Mouse (Mus musculus) lung, embryonic 15.5 days (tissue): ENCODE measurements around the gene Adgrg5. TPM values are rescaled to one million over a fixed set of nuclear protein-coding genes. Genes with fewer than 3 reads are reported as not detected.

Experiments
- ATAC-seq: fragments of 200-750 bp; cut with Nextera tagmentation; 2 replicates; pipeline ENCODE4 v1.8.0; 2017; ENCODE audit warnings: moderate number of reproducible peaks, borderline replicate concordance; ENCODE audit not compliant: low FRiP score, low TSS enrichment; ENCODE audit errors: extremely low read depth
- H3K27ac ChIP-seq: fragments of 300-500 bp; sonication (generic); 2 replicates; pipeline ENCODE4 v1.5.1; 2015; ENCODE audit warnings: moderate library complexity, mild to moderate bottlenecking, inconsistent platforms
- H3K27me3 ChIP-seq: fragments of 300-500 bp; sonication (generic); 2 replicates; pipeline ENCODE4 v1.6.1; 2015; ENCODE audit warnings: inconsistent platforms
- H3K36me3 ChIP-seq: fragments of 300-500 bp; sonication (generic); 2 replicates; pipeline ENCODE4 v1.6.1; 2015; ENCODE audit warnings: inconsistent platforms
- H3K4me1 ChIP-seq: fragments of 300-500 bp; sonication (generic); 2 replicates; pipeline ENCODE4 v1.6.1; 2015; ENCODE audit warnings: inconsistent platforms
- H3K4me2 ChIP-seq: fragments of 300-500 bp; sonication (generic); 2 replicates; pipeline ENCODE4 v1.6.1; 2015; ENCODE audit warnings: inconsistent platforms, mild to moderate bottlenecking, moderate library complexity
- H3K4me3 ChIP-seq: fragments of 300-500 bp; sonication (generic); 2 replicates; pipeline ENCODE4 v1.5.1; 2015; ENCODE audit warnings: mild to moderate bottlenecking, inconsistent platforms
- H3K9ac ChIP-seq: fragments of 300-500 bp; sonication (generic); 2 replicates; pipeline ENCODE4 v1.6.1; 2015; ENCODE audit warnings: inconsistent platforms
- H3K9me3 ChIP-seq: fragments of 300-500 bp; sonication (generic); 2 replicates; pipeline ENCODE4 v1.6.1; 2016; ENCODE audit warnings: inconsistent platforms
- WGBS: fragments of 180-500 bp; shearing (Covaris S2); methylation state at CpG from one replicate; pipeline ENCODE4 v1.1.7; 2015; 5-methylcytosine and 5-hydroxymethylcytosine counted together
- polyA plus RNA-seq: library from polyadenylated mRNA; unstranded; fragments of >200 nt; fragmentation: Nextera tagmentation; extraction: Ambion mirVana; gene quantifications from 2 replicates; pipeline ENCODE4 v1.2.1, GENCODE M21; 2015

Adgrg5 gene
- polyA plus RNA-seq, 1 experiment from 2014 or later: 0.36 TPM

GRCm38 (mm10) chr8:94953624-94954367 lies 30.3 kb downstream of the Adgrg5 start:
- no peak overlapping the region for H3K4me3 ChIP-seq
- H3K27me3 ChIP-seq: no peaks in the 10 kb centered on the region
- WGBS: 53% methylated on average over 7 of the region's 7 CpGs
- H3K27ac ChIP-seq: peak overlapping the region; percentile 90
- peak overlapping the region; percentile 19; the same call in 1 of the 2 replicates for H3K4me2 ChIP-seq
- H3K9ac ChIP-seq: no peak overlapping the region
- no peak for ATAC-seq
- no peaks in the 10 kb centered on the region for H3K36me3 ChIP-seq
- H3K4me1 ChIP-seq: peaks cover 21% of the 10 kb centered on the region
- no peaks in the 10 kb centered on the region for H3K9me3 ChIP-seq

GRCm38 (mm10) chr8:94954368-94954737 lies 30.9 kb downstream of the Adgrg5 start:
- ATAC-seq: peak; percentile 64

GRCm38 (mm10) chr8:94954921-94955758 lies 31.6 kb downstream of the Adgrg5 start:
- 11% methylated on average over 9 of the region's 9 CpGs for WGBS
- H3K9me3 ChIP-seq: no peaks in the 10 kb centered on the region
- no peak overlapping the region for H3K4me3 ChIP-seq
- no peaks in the 10 kb centered on the region for H3K36me3 ChIP-seq
- peaks cover 21% of the 10 kb centered on the region for H3K4me1 ChIP-seq
- H3K27me3 ChIP-seq: no peaks in the 10 kb centered on the region
- peak overlapping the region; percentile 90 for H3K27ac ChIP-seq
- H3K9ac ChIP-seq: no peak overlapping the region
- H3K4me2 ChIP-seq: peak overlapping the region; percentile 19
- ATAC-seq: peak; percentile 72

More at GRCm38 (mm10) chr8:94954368-94954737, 30.9 kb downstream of the Adgrg5 start:
- Histone ChIP-seq H3K4me1 (peaks cover 21% of the 10 kb centered on the region), H3K36me3 (no peaks in the 10 kb centered on the region), H3K4me3 (no peak overlapping the region), H3K9me3 (no peaks in the 10 kb centered on the region), H3K4me2 (peak overlapping the region; percentile 19), H3K9ac (no peak overlapping the region), H3K27me3 (no peaks in the 10 kb centered on the region), H3K27ac (peak overlapping the region; percentile 90)
- 37% methylated on average over 7 of the region's 7 CpGs for WGBS

GRCm38 (mm10) chr8:94956078-94956574 lies 32.6 kb downstream of the Adgrg5 start:
- peaks cover 21% of the 10 kb centered on the region for H3K4me1 ChIP-seq
- no peaks in the 10 kb centered on the region for H3K27me3 ChIP-seq
- WGBS: 52% methylated on average over 1 of the region's 1 CpGs
- H3K9me3 ChIP-seq: no peaks in the 10 kb centered on the region
- H3K4me3 ChIP-seq: no peak overlapping the region
- H3K9ac ChIP-seq: no peak overlapping the region
- no peak overlapping the region for H3K4me2 ChIP-seq
- peak; percentile 61; the same call in 1 of the 2 replicates for ATAC-seq
- no peaks in the 10 kb centered on the region for H3K36me3 ChIP-seq
- H3K27ac ChIP-seq: peak overlapping the region; percentile 90

GRCm38 (mm10) chr8:94962201-94962600 lies 38.7 kb downstream of the Adgrg5 start:
- Histone ChIP-seq H3K36me3 (no peaks in the 10 kb centered on the region), H3K4me2 (no peak overlapping the region), H3K9ac (no peak overlapping the region), H3K4me3 (no peak overlapping the region), H3K4me1 (peaks cover 12% of the 10 kb centered on the region), H3K9me3 (no peaks in the 10 kb centered on the region), H3K27me3 (no peaks in the 10 kb centered on the region), H3K27ac (no peak overlapping the region)
- no peak for ATAC-seq
- WGBS: 73% methylated on average over 1 of the region's 1 CpGs

GRCm38 (mm10) chr8:94964828-94965227 lies 41.3 kb downstream of the Adgrg5 start:
- Histone ChIP-seq H3K27ac (no peak overlapping the region), H3K4me2 (no peak overlapping the region), H3K9me3 (no peaks in the 10 kb centered on the region), H3K36me3 (no peaks in the 10 kb centered on the region), H3K9ac (no peak overlapping the region), H3K27me3 (no peaks in the 10 kb centered on the region), H3K4me1 (peaks cover 18% of the 10 kb centered on the region), H3K4me3 (no peak overlapping the region)
- peak; percentile 29; the same call in 1 of the 2 replicates for ATAC-seq
- WGBS: 23% methylated on average over 10 of the region's 10 CpGs

GRCm38 (mm10) chr8:94966578-94966977 lies 43.1 kb downstream of the Adgrg5 start:
- no peak overlapping the region for H3K4me2 ChIP-seq
- ATAC-seq: no peak
- peak overlapping the region; percentile 36 for H3K27ac ChIP-seq

GRCm38 (mm10) chr8:94967071-94967470 lies 43.6 kb downstream of the Adgrg5 start:
- no peaks in the 10 kb centered on the region for H3K9me3 ChIP-seq
- no peak for ATAC-seq
- no peaks in the 10 kb centered on the region for H3K27me3 ChIP-seq
- WGBS: 47% methylated on average over 4 of the region's 4 CpGs
- H3K9ac ChIP-seq: no peak overlapping the region
- H3K4me1 ChIP-seq: peaks cover 18% of the 10 kb centered on the region
- peak overlapping the region; percentile 36 for H3K27ac ChIP-seq
- no peak overlapping the region for H3K4me3 ChIP-seq
- no peaks in the 10 kb centered on the region for H3K36me3 ChIP-seq
- no peak overlapping the region; the same call in 1 of the 2 replicates for H3K4me2 ChIP-seq

More at GRCm38 (mm10) chr8:94966578-94966977, 43.1 kb downstream of the Adgrg5 start:
- Histone ChIP-seq H3K4me3 (no peak overlapping the region), H3K27me3 (no peaks in the 10 kb centered on the region), H3K9ac (no peak overlapping the region), H3K36me3 (no peaks in the 10 kb centered on the region), H3K9me3 (no peaks in the 10 kb centered on the region), H3K4me1 (peaks cover 18% of the 10 kb centered on the region)
- WGBS: 24% methylated on average over 7 of the region's 7 CpGs

GRCm38 (mm10) chr8:94967554-94967953 lies 44.1 kb downstream of the Adgrg5 start:
- Histone ChIP-seq H3K4me2 (no peak overlapping the region), H3K4me3 (no peak overlapping the region), H3K27ac (peak overlapping the region; percentile 36; the same call in 1 of the 2 replicates), H3K36me3 (no peaks in the 10 kb centered on the region), H3K4me1 (peaks cover 18% of the 10 kb centered on the region), H3K9me3 (no peaks in the 10 kb centered on the region), H3K27me3 (no peaks in the 10 kb centered on the region), H3K9ac (no peak overlapping the region)
- WGBS: 74% methylated on average over 3 of the region's 3 CpGs
- no peak for ATAC-seq

- H3K27me3 ChIP-seq: no peaks in the 10 kb centered on the region
- no peak overlapping the region for H3K4me3 ChIP-seq
- WGBS: 78% methylated on average over 9 of the region's 9 CpGs
- H3K4me2 ChIP-seq: no peak overlapping the region
- H3K36me3 ChIP-seq: no peaks in the 10 kb centered on the region
- no peaks in the 10 kb centered on the region for H3K9me3 ChIP-seq
- no peak overlapping the region for H3K27ac ChIP-seq
- no peak for ATAC-seq
- H3K4me1 ChIP-seq: peaks cover 42% of the 10 kb centered on the region
- H3K9ac ChIP-seq: no peak overlapping the region
These were observed 49.8 kb downstream of the Adgrg5 start for GRCm38 (mm10) chr8:94973270-94973669.

- Histone ChIP-seq H3K4me1 (peaks cover 42% of the 10 kb centered on the region), H3K27ac (peak overlapping the region; percentile 98), H3K36me3 (no peaks in the 10 kb centered on the region), H3K9me3 (no peaks in the 10 kb centered on the region), H3K4me2 (no peak overlapping the region), H3K9ac (no peak overlapping the region), H3K27me3 (no peaks in the 10 kb centered on the region), H3K4me3 (no peak overlapping the region)
- WGBS: 66% methylated on average over 9 of the region's 9 CpGs
- ATAC-seq: no peak
These were observed 50.3 kb downstream of the Adgrg5 start for GRCm38 (mm10) chr8:94973786-94974185.
